Mouse (Mus musculus): ENCODE measurements around the gene Yrdc.
A peak's percentile ranks its signal among the peaks of the same experiment; 100 is the strongest.

DNA sequence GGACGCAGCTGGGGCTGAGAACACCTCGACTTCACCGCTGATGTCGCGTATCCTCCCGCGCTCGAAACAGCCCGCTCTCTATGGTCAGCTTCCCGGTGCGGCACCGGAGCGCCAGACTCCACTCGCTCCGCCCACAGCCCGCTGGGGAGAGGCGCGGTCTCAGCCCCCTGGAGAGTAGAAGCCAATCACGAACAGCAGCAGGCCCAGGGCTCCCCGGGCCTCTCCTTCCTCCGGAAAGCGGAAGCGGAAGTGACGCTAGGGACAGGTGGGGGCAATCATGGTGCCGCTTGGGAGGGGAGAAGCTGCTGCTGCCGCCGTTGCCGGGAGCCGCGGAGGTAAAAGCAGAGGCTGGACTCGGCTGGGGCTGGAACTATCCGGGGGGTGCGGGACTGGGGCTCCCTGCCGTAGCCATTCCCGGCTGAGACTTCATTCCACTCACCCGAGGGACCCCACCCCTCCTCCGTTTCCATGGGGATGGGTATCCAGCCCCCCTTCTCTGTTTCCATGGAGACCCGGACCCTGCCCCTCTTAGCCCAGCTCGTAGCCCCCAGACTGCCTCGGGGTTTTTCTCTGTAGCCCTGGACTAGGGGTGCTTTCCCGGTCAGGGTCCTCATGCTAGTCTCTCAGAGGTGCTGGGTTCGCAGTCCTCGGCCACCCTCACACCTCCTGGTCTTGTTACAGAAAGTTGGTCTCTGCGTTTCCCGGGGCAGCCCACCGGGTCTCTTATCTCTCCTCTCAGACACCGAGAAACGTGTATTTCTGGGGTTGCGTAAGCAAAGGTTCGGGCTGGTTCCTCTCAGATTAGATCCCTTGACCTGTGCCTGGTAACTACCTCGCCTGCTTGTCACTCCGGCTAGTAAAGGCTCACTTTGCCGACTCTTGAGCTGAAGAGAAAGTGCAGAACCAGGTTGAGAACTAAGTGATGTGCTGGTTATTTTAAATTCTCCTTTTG is 47.9 kb upstream of the Yrdc start:
- peak; percentile 75; the same call in 1 of the 2 replicates for TF ChIP-seq POLR2A (IDR thresholded peaks at IDR 0.05; ENCODE audit: borderline replicate concordance, control insufficient read depth, low read depth, low read length)
- no peak for TF ChIP-seq CTCF (IDR thresholded peaks at IDR 0.05; ENCODE audit: control insufficient read depth, insufficient read depth, low read length)
